ENCODE assay signal across 22 mouse cellular contexts in genomic region chr8:54777012-54777411, GRCm38 (mm10).
DNase-seq lines count a peak whose midpoint lies in the region; ATAC-seq and TF ChIP-seq lines count a peak whose summit lies in the region.
"Had no signal": no experiment of that assay in that cellular context is flagged by ENCODE, and none has a peak within 500 bp of the region (broad histone marks: within the 10 kb centered on the region; RNA-seq: fewer than 3 reads in every experiment).

No protein-coding gene starts in this region.

- H3K9me3 ChIP-seq in forebrain, postnatal 0 days (ENCODE audit: low read length), result no peaks in the 10 kb centered on the region
- H3K9me3 ChIP-seq in forebrain, embryonic 13.5 days (replicated peaks), result no peaks in the 10 kb centered on the region
- H3K9me3 ChIP-seq: embryonic facial prominence, embryonic 13.5 days; embryonic facial prominence, embryonic 15.5 days; forebrain, embryonic 10.5 days; forebrain, embryonic 12.5 days; forebrain, embryonic 15.5 days had no signal

- H3K4me2 ChIP-seq in forebrain, postnatal 0 days (ENCODE audit: low read depth), result no peak overlapping the region
- H3K4me2 ChIP-seq in forebrain, embryonic 13.5 days, result no peak overlapping the region
- H3K4me2 ChIP-seq: embryonic facial prominence, embryonic 13.5 days; embryonic facial prominence, embryonic 15.5 days; forebrain, embryonic 12.5 days; forebrain, embryonic 15.5 days had no signal

- DNase-seq in forebrain, postnatal 0 days, result peak; percentile 16
- peak; percentile 5 for DNase-seq in brain, embryonic 14.5 days (ENCODE audit: low read depth)
- DNase-seq in heart, postnatal 10 days, result no peak
- no peak for DNase-seq in retina, embryonic 14.5 days (ENCODE audit: low spot score)
- DNase-seq: adrenal gland, adult 8-10 months; adrenal gland, postnatal 14 days; adrenal gland, postnatal 36 days; B cell, adult 2 months; cerebellum, adult 11 months; cerebellum, adult 18-20 months; cerebellum, adult 8-10 months; cerebellum, adult 9-11 months; cerebellum, postnatal 14 days; cerebellum, postnatal 36 days; embryo, embryonic 11 days had no signal

- H3K4me3 ChIP-seq in forebrain, postnatal 0 days (ENCODE audit: low read depth, low read length), result no peak overlapping the region
- no peak overlapping the region for H3K4me3 ChIP-seq in forebrain, embryonic 13.5 days
- H3K4me3 ChIP-seq: embryonic facial prominence, embryonic 13.5 days; embryonic facial prominence, embryonic 15.5 days; erythroblast, embryonic 14.5 days; forebrain, embryonic 10.5 days; forebrain, embryonic 12.5 days; forebrain, embryonic 15.5 days had no signal

- H3K4me1 ChIP-seq in forebrain, postnatal 0 days (ENCODE audit: insufficient read depth), result no peaks in the 10 kb centered on the region
- H3K4me1 ChIP-seq in forebrain, embryonic 13.5 days, result peaks cover 12% of the 10 kb centered on the region

- H3K9ac ChIP-seq in forebrain, postnatal 0 days, result no peak overlapping the region
- H3K9ac ChIP-seq in forebrain, embryonic 13.5 days, result no peak overlapping the region
- H3K9ac ChIP-seq: embryonic facial prominence, embryonic 13.5 days; embryonic facial prominence, embryonic 15.5 days; forebrain, embryonic 12.5 days; forebrain, embryonic 15.5 days had no signal

- no peak for TF ChIP-seq POLR2A in brain, embryonic 14.5 days (IDR thresholded peaks at IDR 0.05; ENCODE audit: borderline replicate concordance, extremely low read depth, insufficient read depth, insufficient read length, poor library complexity, severe bottlenecking)

- H3K27me3 ChIP-seq in forebrain, postnatal 0 days (ENCODE audit: insufficient read depth, low read length), result no peaks in the 10 kb centered on the region
- H3K27me3 ChIP-seq in forebrain, embryonic 13.5 days, result no peaks in the 10 kb centered on the region
- H3K27me3 ChIP-seq: forebrain, embryonic 12.5 days; forebrain, embryonic 15.5 days had no signal

- no peaks in the 10 kb centered on the region for H3K36me3 ChIP-seq in forebrain, postnatal 0 days (ENCODE audit: insufficient read depth)
- H3K36me3 ChIP-seq in forebrain, embryonic 13.5 days (ENCODE audit: poor library complexity, severe bottlenecking), result no peaks in the 10 kb centered on the region
- H3K36me3 ChIP-seq: embryonic facial prominence, embryonic 13.5 days; embryonic facial prominence, embryonic 15.5 days; forebrain, embryonic 10.5 days; forebrain, embryonic 12.5 days; forebrain, embryonic 15.5 days had no signal

- no peak for TF ChIP-seq CTCF in forebrain, postnatal 0 days (IDR thresholded peaks at IDR 0.05; ENCODE audit: low read depth)
- no peak for TF ChIP-seq CTCF in brain, embryonic 14.5 days (IDR thresholded peaks at IDR 0.05; ENCODE audit: borderline replicate concordance, extremely low read depth, insufficient read depth, insufficient read length)

- intact Hi-C loops in heart, postnatal 10 days (cut with DNase I), result no loop called here

- H3K27ac ChIP-seq in forebrain, postnatal 0 days (ENCODE audit: low read depth, low read length), result no peak overlapping the region
- H3K27ac ChIP-seq in forebrain, embryonic 13.5 days, result no peak overlapping the region
- H3K27ac ChIP-seq: embryonic facial prominence, embryonic 13.5 days; embryonic facial prominence, embryonic 15.5 days; forebrain, embryonic 10.5 days; forebrain, embryonic 12.5 days; forebrain, embryonic 15.5 days had no signal

- ATAC-seq in forebrain, postnatal 0 days, result no peak
- ATAC-seq in forebrain, embryonic 13.5 days, result no peak
- ATAC-seq: forebrain, embryonic 15.5 days had no signal

Comparison
In these comparisons a context has a peak if more than half of its experiments do, and no peak if none do; other contexts are left out.
1. DNase-seq: peak in forebrain, postnatal 0 days (single experiment) and brain, embryonic 14.5 days (single experiment); none in heart, postnatal 10 days (0 of 2) and retina, embryonic 14.5 days (single experiment).